Mouse (Mus musculus): ENCODE results near the gene Plp2. TPM values are rescaled to one million over a fixed set of nuclear protein-coding genes. Genes with fewer than 3 reads are reported as not detected.

The Plp2 gene
- total and polyA plus RNA-seq, 3 experiments: 40.3 to 118 (median 56.3) TPM

DNA sequence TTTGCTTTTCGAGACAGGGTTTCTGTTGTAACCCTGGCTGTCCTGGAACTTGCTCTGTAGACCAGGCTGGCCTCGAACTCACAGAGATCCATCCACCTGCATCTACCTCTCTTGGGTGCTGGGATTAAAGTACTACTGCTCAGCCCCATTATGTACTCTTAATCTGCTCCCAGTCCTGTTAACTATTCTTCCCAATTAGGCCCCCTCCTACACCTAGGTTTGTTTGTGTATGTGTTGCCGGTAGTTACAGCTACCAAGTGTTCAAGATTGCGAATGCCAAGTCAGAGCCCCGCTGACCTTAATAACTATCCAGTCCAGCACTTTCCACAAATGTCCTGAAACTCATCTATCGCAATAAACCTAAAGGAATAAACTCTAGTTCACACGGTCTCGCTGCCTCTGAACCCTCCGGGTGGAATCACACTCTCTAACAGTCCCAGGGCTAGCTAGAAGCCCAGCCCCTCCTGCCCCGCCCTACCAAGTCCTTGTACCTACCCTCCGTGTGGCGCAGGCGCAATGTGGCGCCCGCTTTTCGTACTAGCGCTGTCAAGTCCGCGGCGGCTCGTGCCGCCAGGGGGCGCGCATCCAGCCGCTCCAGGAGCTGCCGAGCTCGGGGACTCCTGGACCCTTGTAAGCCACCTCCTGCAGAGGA is 8.3 kb upstream of the Plp2 start:
- peak overlapping the region; percentile 78 for H3K9ac ChIP-seq (ENCODE audit: low read depth, low read length)
- H3K4me3 ChIP-seq: peak overlapping the region; percentile 53
- intact Hi-C loops (cut with DNase I): loop anchor here (2.0 kb wide), 1 partner anchor 31 kb away; no protein-coding TSS in a partner anchor
- H3K79me2 ChIP-seq (replicated peaks; ENCODE audit: control insufficient read depth, insufficient read depth, low read length): no peaks in the 10 kb centered on the region
- no peaks in the 10 kb centered on the region for H3K36me3 ChIP-seq (ENCODE audit: control insufficient read depth, insufficient read depth, low read length)
- peak overlapping the region; percentile 80 for H3K27ac ChIP-seq
- peak; percentile 94 for TF ChIP-seq CTCF (IDR thresholded peaks at IDR 0.05)
- 0 out of 2 replicates have a peak, but pooled peaks have one; percentile 50 for TF ChIP-seq EP300 (IDR thresholded peaks at IDR 0.05; ENCODE audit: insufficient read depth, low read depth, low read length)
- peak; percentile 64 for TF ChIP-seq POLR2A (IDR thresholded peaks at IDR 0.05; ENCODE audit: insufficient read depth, low read depth, low read length)
- H3K4me1 ChIP-seq (ENCODE audit: control insufficient read depth, insufficient read depth, low read length): no peaks in the 10 kb centered on the region
- H3K27me3 ChIP-seq (ENCODE audit: control insufficient read depth, insufficient read depth, low read length): no peaks in the 10 kb centered on the region
- DNase-seq: peak; percentile 91 to 93
- WGBS: 14% methylated on average over 27 of the region's 27 CpGs

DNA sequence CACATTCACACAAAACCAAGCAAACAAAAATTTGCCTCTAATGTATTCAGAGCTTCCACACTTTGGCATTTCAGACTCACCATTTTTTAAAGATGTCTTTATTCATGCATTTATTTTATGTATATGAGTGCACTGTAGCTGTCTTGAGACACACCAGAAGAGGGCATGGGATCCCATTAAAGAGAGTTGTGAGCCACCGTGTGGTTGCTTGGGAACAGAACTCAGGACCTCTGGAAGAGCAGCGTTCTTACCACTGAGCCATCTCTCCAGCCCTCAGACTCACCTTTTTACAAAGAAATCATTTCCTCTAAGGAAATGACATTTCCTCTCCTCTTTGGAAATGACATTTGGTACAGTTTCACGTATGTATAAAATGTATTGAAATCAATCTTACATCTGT is 7.8 kb upstream of the Plp2 start:
- no peaks in the 10 kb centered on the region for H3K79me2 ChIP-seq (replicated peaks; ENCODE audit: control insufficient read depth, insufficient read depth, low read length)
- no peak overlapping the region for H3K9ac ChIP-seq (ENCODE audit: low read depth, low read length)
- H3K27ac ChIP-seq: peak overlapping the region; percentile 80; the same call in 1 of the 2 replicates
- intact Hi-C loops (cut with DNase I): loop anchor here (2.0 kb wide), 1 partner anchor 30 kb away; no protein-coding TSS in a partner anchor
- WGBS: 35% methylated on average over 3 of the region's 3 CpGs
- DNase-seq: no peak
- TF ChIP-seq CTCF (IDR thresholded peaks at IDR 0.05) (peak; percentile 49), EP300 (IDR thresholded peaks at IDR 0.05; ENCODE audit: insufficient read depth, low read depth, low read length) (no peak), POLR2A (IDR thresholded peaks at IDR 0.05; ENCODE audit: insufficient read depth, low read depth, low read length) (no peak)
- no peaks in the 10 kb centered on the region for H3K27me3 ChIP-seq (ENCODE audit: control insufficient read depth, insufficient read depth, low read length)
- H3K36me3 ChIP-seq (ENCODE audit: control insufficient read depth, insufficient read depth, low read length): no peaks in the 10 kb centered on the region
- peak overlapping the region; percentile 53; the same call in 1 of the 2 replicates for H3K4me3 ChIP-seq
- H3K4me1 ChIP-seq (ENCODE audit: control insufficient read depth, insufficient read depth, low read length): no peaks in the 10 kb centered on the region

DNA sequence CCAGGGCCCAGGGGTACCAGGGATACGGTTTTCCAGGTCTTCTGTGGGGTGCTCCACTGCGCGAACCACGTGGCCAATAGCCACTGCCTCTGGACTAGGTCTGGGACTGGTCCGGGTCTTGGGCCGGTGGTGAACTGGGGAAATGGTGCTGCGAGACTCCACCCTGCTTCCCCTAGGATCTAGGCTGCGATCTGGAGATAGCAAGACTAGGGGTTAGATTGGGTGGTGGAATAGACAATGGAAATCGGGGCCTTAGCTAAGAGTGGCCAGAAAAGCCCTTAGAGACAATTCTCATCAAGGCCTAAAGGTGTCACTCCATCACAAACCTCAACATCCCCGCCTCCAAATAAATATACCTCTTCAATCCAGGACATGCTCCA is 3.8 kb upstream of the Plp2 start:
- Histone ChIP-seq H3K4me1 (ENCODE audit: control insufficient read depth, insufficient read depth, low read length) (peaks cover 3% of the 10 kb centered on the region; the same call in 1 of the 2 replicates), H3K9ac (ENCODE audit: low read depth, low read length) (no peak overlapping the region), H3K27me3 (ENCODE audit: control insufficient read depth, insufficient read depth, low read length) (no peaks in the 10 kb centered on the region), H3K27ac (no peak overlapping the region), H3K79me2 (replicated peaks; ENCODE audit: control insufficient read depth, insufficient read depth, low read length) (no peaks in the 10 kb centered on the region), H3K36me3 (ENCODE audit: control insufficient read depth, insufficient read depth, low read length) (no peaks in the 10 kb centered on the region), H3K4me3 (no peak overlapping the region)
- WGBS: 43% methylated on average over 10 of the region's 10 CpGs
- intact Hi-C loops (cut with DNase I): no loop called here
- DNase-seq: no peak
- TF ChIP-seq CTCF (IDR thresholded peaks at IDR 0.05) (no peak), EP300 (IDR thresholded peaks at IDR 0.05; ENCODE audit: insufficient read depth, low read depth, low read length) (no peak)

DNA sequence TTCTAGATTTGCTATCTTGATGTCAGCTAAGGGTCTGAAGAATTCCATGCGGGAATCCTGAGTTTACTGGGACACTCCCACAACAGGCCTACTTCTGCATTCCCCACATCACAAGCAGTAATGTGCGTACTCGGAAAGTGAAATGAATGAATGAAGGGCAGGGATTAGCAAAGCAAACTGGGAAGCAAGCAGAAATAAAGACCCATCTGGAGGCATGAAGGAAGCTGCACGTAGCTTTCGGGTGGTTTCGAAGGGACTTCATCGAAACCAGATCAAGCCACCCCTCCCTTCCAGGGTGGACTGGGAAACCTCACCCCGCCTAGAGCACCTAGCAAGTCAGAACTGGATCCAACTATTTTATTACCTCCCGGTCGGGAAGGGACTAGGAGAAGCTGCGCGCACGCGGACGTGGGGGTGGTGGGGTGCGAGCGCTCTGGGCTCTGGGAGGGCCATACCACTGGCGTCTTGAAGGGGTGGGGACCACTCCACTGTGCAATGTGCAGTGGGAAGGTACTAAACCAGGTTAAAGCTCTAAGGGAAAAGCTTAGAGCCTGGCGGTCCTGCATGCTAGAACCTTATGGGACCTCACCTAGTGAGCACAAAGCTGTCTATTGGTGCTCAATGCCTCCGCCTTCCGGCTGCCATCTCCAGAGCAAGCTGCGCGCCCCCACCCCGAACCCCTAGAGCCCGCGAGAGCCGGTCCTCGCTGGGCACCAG is 3.3 kb upstream of the Plp2 start:
- Histone ChIP-seq H3K27ac (no peak overlapping the region), H3K36me3 (ENCODE audit: control insufficient read depth, insufficient read depth, low read length) (no peaks in the 10 kb centered on the region), H3K4me1 (ENCODE audit: control insufficient read depth, insufficient read depth, low read length) (peaks cover 3% of the 10 kb centered on the region; the same call in 1 of the 2 replicates), H3K79me2 (replicated peaks; ENCODE audit: control insufficient read depth, insufficient read depth, low read length) (no peaks in the 10 kb centered on the region), H3K4me3 (no peak overlapping the region), H3K9ac (ENCODE audit: low read depth, low read length) (no peak overlapping the region), H3K27me3 (ENCODE audit: control insufficient read depth, insufficient read depth, low read length) (no peaks in the 10 kb centered on the region)
- DNase-seq: no peak
- intact Hi-C loops (cut with DNase I): no loop called here
- TF ChIP-seq CTCF (IDR thresholded peaks at IDR 0.05): no peak
- TF ChIP-seq EP300 (IDR thresholded peaks at IDR 0.05; ENCODE audit: insufficient read depth, low read depth, low read length): no peak
- TF ChIP-seq POLR2A (IDR thresholded peaks at IDR 0.05; ENCODE audit: insufficient read depth, low read depth, low read length): no peak
- WGBS: 40% methylated on average over 28 of the region's 28 CpGs

DNA sequence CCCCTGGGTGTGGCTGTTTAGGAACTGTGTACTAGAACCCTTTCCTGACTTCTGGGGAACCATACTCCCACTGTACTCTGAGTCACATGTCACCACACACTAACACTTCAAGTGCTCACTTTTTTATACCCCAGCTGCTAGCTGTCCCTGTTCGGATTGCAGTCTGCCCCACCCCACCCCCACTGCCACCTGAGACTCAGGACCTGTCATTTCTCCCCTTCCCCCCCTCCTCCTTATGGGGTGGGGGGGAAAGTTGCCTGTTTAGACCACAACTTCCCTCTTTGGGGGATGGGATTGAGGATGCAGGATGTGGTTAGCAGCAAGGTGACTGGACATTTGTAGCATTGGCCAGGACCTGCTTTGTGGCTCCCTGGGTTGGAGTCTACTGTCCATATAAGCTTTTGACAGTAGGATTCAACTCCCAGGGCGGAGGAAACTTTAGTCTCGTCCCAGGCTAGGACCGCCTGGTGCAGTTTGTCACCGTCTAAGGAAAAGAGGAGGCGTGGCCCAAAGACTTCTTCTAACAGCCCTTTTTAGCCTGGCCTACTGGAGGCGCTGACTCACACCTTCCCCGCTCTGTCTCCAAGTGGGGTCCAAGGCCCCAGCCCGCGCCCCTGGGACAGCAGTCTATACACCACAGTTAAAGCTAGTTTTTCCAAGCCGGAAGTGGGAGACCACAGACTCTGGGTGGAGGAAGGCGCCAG is 2.5 kb upstream of the Plp2 start:
- 45% methylated on average over 12 of the region's 12 CpGs for WGBS
- Histone ChIP-seq H3K9ac (ENCODE audit: low read depth, low read length) (no peak overlapping the region), H3K36me3 (ENCODE audit: control insufficient read depth, insufficient read depth, low read length) (no peaks in the 10 kb centered on the region; the same call in 1 of the 2 replicates), H3K27me3 (ENCODE audit: control insufficient read depth, insufficient read depth, low read length) (no peaks in the 10 kb centered on the region), H3K79me2 (replicated peaks; ENCODE audit: control insufficient read depth, insufficient read depth, low read length) (no peaks in the 10 kb centered on the region), H3K27ac (no peak overlapping the region; the same call in 1 of the 2 replicates), H3K4me3 (no peak overlapping the region), H3K4me1 (ENCODE audit: control insufficient read depth, insufficient read depth, low read length) (peaks cover 3% of the 10 kb centered on the region; the same call in 1 of the 2 replicates)
- no peak for TF ChIP-seq CTCF (IDR thresholded peaks at IDR 0.05)
- TF ChIP-seq POLR2A (IDR thresholded peaks at IDR 0.05; ENCODE audit: insufficient read depth, low read depth, low read length): no peak
- peak in 1 of 2 experiments; percentile 20 for DNase-seq
- intact Hi-C loops (cut with DNase I): no loop called here

Measured in heart, adult 2 months (tissue).